Mouse (Mus musculus): Measurements from ENCODE around the gene D6Ertd527e. TPM values are rescaled to one million over a fixed set of nuclear protein-coding genes. Genes with fewer than 3 reads are reported as not detected.
"Not testable (repeated sequence)": the region's sequence is repeated elsewhere in the genome, so short reads cannot be mapped to it uniquely, and the experiment has no call there.

D6Ertd527e gene
- polyA plus RNA-seq (2012; rRNA removed) = 0.54 and 0.77 TPM in 2 replicates

DNA sequence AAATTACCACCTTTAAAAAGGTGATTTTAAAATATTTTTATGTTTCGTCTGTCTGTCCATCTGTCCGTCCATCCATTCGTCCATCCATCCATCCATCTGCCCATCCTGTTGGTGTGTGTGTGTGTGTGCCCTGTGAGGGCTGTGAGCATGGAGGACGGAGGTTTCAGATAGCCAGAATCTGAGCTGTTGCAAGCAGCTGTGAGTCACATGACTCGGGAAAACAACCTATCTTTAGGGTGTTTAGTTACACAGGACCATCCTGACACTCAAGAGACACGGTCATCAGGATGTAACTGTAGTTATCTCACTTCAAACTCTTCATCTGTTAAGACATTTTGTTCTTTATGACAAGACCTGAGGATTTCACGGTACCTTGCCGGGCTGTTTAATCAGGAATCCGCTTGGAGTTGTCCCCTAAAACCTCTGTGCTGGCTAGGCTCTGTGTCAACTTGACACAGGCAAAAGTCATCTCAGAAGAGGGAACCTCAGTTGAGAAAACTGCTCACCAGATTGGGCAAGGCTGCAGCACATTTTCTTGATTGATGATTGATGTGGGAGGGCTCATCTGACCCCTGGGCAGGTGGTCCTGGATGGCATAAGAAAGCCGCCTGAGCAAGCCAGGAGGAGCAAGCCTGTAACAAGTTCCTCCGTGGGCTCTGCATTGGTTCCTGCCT, at the start of gene D6Ertd527e:
TSS of gene D6Ertd527e (plus strand) at position 624 of the 674 bp plus-strand sequence.
- DNase-seq (ENCODE audit: low read depth) = no peak

DNA sequence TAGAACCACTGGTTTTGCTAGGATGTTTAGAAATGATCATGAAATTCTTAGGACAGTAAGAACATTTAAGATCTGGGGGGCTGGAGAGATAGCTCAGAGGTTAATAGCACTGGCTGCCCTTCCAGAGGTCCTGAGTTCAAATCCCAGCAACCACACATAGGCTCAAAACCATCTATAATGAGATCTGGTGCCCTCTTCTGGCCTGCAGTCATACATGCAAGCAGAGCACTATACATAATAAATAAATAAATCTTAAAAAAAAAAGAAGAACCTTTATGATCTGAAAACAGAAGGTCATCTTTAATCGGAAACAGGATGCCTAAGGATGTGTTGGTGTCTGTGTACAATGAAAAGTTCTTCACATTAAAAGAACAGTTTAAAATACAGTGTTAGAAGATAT, 44.8 kb upstream of the D6Ertd527e start:
- DNase-seq (ENCODE audit: low read depth) = no peak

DNA sequence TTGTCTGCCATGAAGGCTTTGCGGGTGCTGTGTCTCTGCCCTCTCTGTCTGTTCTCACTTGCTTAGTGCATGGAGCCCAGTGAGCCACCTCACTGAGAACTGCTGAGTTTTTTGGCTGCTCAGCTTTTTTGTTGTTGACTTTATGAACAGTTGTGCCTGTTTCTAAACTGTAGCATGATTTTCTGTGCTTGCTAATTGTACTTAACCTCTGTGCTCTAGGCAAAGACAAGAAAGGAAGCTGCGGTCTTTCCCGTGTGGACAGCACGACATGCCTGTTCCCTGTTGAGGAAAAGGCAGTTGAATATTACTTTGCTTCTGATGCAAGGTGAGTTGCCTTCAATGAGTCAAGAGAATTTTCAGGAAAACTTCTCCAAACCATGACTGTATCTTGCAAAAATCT, 41.0 kb upstream of the D6Ertd527e start:
- DNase-seq (ENCODE audit: low read depth) = no peak

DNA sequence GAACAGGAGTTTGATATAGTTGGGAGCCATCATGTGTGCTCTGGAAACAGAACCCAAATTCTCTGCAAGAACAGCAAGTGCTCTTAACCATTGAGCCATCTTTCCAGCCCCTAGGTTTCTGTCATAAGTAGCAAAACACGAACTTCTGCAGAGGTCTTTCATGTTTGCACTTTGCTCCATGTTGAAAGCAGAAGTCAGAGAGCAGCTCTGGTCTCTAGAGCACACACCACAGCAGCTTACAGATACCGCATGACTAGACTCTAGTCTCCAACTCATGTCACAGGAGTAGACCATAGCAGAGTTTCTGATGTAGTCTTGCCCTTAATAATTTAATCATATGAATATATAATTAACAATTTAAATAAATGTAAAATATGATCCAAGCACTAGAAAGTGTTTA, 36.3 kb upstream of the D6Ertd527e start:
- no peak for DNase-seq (ENCODE audit: low read depth)

DNA sequence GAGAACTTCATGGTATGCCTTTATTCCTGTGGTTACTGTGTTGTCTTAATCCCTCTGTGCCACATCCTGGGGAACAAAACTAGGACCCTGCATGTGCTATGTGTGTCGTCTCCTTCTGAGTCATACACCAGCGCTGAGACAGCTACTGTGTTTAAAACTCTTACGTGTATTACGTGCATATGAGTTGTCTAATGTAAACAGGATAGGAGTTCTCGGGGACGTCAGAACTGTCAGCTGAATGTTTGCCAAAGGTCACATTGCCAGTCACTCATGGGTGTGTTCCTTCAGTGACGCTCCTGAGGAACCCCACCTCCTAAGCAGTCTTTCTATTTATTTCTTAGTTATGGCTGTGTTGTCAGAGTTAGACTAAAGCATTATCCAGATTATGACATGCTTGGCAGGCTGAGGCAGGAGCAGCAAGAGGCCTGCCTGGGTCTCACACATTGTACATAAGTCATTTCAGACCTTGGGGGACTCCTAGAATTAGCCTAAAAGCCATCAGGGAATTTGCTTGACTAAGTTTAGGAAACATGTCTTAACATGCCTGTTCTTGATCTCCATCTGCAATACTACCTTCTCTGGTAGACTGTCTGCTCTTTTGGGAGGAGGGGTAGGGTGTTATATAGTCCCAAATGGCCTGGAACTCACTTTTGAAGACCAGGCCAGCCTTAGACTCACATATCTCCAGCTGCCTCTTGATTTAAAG, 35.2 kb upstream of the D6Ertd527e start:
- no peak for DNase-seq (ENCODE audit: low read depth)

DNA sequence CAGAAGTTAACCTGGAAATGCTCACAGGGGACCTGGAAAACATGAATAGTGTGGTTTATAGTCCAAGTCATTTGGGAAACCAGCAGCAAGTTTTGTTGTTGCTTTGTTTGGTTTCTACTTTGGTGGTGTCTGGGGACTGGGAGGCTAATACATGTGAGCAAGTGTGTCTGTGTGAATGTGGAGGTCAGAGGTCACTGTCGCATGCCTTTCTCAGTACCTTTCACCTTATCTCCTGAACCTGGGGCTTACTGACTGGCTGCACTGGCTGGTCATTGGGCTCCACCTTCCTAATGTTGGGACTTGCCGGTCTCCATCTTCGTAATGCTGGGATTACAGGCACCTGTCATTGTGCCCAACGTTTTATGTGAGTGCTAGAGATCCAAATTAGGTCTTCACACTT, 33.9 kb upstream of the D6Ertd527e start:
- DNase-seq (ENCODE audit: low read depth) = no peak

DNA sequence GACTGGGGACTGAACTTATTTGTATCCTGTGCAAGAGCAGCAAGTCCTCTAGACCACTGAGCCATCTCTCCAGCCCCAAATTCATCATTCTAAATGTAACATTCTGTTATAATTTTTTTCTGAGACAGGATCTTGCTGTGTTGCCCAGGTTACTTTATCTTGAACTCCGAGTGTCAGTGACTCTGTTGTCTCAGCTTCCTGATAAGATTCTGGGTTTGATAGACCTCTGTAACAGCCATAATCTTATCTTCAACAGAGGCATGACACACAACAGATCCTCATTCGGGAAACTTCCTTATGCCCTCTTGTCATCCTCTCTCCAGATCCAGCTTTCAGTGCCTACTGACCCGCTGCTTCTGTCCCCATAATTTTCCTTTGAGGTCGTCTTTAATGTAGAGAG, 31.8 kb upstream of the D6Ertd527e start:
- DNase-seq (ENCODE audit: low read depth) = no peak

DNA sequence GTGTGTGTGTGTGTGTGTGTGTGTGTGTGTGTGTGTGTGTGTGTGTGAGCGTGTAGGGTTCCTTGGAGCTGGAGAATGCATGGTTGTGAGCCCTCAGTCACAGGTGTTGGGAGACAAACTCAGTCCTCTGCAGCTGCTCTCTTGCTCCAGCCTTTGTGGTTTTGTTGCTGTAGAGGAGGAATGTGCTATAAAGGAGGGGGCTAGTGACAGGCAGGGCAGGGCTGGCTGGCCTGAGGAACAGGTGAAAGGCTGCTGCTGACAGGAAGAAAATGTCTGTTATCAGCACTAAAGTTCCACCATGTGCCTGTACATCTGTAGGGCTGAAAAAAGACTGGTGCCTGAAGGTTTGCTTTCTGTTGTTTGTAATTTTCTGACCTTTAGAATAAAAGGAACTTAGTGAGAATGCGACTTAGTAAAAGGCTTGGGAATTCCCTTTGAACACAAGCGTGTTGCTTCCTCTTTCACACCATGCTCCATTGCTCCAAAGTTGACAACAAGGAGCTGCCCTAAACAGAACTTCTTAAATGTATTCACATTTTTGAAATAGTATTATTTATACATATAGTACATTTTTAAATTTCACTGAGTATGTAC, 29.4 kb upstream of the D6Ertd527e start:
- no peak for DNase-seq (ENCODE audit: low read depth)

DNA sequence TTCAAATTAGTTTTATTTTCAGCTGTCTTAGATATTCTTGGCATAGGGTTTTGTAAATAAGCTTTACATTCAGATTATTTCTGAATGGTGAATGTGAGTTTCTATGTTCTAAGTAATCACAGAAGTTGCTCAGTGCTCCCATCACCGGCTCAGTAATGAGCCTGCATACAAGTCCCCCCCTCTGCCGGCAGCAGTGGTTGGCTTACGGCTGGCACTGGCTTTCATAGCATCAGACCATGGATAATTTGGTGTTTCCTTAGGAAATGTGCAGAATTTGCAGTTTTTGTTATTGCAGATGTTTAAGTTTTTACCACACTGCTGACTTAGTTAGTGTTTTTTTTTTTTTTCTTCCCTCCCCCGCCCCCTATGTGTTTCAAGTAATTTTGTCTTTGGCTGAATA, 25.1 kb upstream of the D6Ertd527e start:
- DNase-seq (ENCODE audit: low read depth) = no peak

DNA sequence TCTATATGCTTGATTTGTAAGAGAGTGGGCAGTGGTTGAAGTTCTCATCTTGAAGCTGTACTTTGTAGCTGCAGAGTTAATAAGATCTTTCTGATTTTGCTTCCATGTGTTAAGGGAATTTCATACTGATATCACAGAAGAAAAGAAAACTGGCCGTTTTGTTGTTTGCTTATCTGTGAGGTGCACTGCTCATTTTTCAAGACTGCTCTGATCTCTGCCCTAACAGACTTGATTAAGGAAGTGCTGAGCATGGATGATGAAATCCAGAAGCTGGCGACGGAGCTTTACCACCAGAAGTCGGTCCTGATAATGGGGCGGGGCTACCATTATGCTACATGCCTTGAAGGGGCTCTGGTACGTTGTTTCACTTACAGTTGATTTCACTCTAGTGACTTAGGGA, 19.5 kb upstream of the D6Ertd527e start:
- no peak for DNase-seq (ENCODE audit: low read depth)

DNA sequence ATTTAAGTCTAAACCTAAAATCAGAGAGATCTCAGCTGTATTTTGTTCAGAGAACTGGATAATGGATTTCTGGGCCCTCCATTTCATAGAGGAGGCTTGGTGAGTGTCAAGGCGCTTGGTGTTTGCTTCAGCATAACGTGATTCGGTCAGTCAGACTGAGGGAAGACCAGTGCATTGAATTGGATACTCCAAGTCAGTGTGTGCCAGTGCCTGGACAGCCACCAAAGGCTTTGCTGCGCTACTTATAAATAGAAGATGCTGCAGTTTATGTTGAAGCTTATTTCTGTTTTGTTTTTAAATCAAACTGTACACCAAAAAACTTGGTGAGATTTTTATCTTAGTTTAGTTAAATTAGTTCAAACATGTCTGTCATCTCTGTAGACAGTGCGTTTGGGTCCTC, 16.2 kb upstream of the D6Ertd527e start:
- no peak for DNase-seq (ENCODE audit: low read depth)

DNA sequence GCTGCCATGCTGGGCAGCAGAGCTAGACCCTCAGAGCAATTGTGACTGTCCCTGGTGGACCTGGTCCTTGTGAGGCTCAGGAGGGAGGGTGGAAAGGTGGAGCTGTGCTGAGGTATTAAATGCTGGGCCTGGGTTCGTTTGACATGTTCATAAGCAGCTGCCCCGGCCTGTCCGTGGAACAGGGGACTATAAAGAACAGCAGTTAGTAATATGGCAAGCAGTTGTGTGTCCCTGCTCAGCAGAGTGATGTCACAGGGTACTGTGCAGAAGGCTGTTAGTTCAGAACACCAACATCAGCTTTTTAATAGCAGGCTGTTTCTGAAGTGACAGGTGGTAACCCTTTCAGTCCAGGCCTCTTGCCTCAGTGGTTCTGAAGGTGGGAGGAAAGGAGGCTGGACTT, 13.7 kb upstream of the D6Ertd527e start:
- no peak for DNase-seq (ENCODE audit: low read depth)

DNA sequence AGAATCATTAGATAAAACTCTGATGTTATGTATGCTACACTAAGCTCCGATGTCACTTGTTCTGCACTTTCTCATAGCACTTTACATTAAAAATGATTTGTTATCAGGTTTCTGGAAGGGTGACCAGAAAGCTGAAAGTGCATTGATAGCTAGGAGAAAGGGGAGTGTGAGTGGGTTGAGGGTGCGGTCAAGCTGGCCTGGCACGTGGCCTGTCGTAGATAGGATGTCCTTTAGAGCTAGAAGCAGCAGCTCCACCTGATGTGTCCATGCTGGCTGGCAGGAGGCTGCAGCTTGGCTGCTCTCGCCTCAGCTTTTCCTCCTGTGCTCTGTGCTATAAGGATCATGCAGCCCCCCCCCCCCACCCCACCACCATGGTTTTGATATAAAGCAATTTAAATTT, 12.1 kb upstream of the D6Ertd527e start:
- DNase-seq (ENCODE audit: low read depth) = no peak

DNA sequence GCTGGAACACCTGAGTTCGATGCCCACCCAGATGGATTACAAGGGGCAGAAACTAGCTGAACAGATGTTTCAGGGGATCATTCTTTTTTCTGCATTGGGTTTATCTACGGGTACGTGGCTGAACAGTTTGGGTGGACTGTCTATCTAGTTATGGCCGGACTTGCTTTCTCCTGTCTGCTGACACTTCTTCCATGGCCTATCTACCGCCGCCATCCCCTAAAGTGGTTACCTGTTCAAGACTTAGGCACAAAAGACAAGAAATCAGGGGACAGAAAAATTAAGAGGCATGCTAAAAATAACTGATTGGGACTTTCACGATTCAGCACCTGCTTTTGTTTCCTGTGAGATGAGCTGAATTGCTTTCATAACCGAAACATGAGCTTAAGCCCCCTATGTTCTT, 10.9 kb upstream of the D6Ertd527e start:
- DNase-seq (ENCODE audit: low read depth) = not testable (repeated sequence)

DNA sequence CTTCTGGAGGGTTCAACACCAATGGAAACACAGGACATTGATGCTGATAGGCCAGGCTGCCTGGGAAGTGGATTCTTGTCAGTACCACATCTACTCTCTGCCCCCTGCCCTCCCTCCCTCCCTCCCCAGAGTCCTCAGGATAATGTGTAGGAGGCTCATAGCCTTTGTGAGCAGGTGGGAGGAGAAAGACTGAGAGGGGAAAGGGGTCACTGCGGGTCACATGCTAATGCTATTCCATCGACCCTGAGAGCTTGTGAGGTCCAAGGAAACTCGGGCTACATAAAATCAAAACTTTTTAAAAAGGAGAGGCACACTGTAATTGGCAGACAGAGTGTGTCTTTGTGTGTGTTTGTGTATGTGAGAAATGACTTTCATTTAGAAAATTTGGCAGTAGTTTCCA, 5.3 kb upstream of the D6Ertd527e start:
- DNase-seq (ENCODE audit: low read depth) = no peak

DNA sequence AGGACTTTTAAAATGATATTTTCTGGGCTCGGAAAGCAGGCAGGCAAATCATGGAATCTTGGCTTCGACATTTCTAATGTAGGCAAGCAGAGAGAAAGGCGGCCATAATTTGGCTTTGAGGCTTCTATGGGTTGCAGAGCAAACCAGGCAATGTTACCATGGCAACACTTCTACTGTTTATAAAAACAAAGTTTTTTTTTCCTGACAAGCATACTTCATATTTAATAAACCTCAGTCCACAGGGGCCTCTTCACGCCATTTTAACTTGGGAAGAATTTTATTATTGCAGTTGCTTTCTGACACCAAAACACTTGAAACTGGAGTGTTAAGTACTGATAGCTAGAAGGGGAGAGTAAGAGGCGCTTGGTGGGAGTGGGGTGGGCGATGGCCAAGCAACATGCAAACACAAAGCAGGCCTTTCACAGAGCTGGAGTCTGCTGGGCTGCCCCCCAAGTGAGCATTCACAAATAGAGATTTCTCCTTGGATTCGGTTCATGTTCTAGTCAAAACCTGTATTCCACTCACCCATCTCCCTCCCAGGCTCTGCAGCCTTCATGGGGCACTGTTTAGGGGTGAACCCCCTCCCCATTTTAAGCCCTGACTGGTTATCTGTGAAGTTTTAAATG, 4.8 kb upstream of the D6Ertd527e start:
- DNase-seq (ENCODE audit: low read depth) = no peak

DNA sequence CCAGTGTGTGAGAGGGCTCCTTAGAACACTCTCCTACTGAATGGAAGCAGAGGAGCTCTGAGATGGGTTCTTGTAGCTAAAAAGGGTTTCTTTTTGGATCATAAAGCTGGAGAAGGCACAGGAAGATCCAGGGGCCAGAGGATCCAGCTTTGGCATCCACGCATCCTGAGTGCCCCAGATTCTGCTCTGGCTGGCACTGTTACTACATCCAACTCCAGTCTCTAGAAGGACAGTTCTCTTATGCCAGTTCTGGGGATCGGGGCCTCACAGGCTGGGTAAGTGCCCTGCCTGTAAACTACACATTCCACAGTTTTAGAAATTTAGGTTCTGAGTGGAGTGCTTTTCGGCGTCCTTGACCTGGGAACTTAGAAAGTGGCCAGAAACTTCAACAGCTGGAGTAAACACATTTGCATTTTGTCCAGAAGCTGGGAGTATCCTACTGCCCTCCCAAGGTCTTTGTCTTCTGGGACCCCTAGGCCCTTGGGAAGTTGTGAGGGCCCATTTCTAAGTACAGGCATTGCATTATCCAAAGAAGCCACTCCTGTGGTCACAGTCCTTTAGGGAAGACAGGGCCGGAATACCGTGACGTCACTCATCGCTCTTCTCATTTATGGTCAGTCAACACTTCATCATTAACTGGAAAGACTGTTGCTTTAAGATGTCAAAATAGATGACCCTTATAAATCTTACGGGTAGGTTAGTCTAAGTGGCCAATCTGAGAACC, 4.1 kb upstream of the D6Ertd527e start:
- no peak for DNase-seq (ENCODE audit: low read depth)

DNA sequence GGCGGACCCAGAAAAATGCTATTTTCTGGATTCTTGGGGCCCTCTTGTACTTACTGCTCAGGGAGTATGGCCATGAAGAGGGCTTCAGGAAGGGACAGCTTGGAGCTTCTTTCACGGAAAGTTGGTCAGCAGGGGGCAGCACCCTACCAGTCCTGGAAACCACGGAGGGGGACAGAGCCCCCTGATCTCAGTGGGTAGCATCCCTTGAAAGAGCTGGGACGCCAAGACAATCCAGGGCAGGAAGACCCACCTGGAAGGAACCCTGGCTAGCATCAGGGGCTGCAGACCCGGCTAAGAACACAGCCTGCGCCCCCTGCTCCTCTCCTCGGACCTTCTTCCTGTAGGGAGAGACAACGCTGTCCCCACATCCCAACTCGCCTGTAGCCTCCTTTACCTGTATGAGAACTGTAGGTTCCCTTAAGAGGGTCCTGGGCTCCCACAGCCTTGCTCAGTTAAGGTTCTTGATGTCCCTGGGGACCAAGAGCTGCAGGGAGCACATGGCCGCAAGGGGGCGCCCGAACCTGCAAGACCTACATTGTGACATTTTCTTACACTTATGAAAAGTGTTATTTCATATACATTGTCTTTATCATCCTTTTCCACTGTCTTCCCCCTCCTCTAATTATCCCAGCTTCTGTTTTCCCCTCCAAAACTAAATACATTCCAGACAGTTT, 3.1 kb upstream of the D6Ertd527e start:
- DNase-seq (ENCODE audit: low read depth) = no peak

DNA sequence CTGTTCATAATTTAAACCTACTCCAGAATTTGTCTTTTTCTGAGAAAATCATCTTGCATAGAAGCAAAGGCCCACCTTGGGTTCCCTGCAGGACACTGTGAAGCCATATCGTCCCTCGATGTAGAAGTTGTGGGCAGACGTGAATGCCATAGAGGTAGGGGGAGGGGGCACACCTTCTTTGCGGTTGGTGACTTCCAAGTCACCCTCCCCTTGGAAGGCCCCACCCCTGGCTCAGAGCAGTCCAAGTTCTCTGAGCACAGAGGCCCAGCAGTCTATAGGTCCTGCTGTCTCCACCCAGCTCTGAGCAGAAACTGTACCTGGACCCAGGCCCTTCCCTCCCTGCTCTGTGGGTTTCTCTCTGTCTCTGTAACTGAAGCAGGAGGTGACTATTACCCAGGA, 2.6 kb upstream of the D6Ertd527e start:
- DNase-seq (ENCODE audit: low read depth) = no peak

DNA sequence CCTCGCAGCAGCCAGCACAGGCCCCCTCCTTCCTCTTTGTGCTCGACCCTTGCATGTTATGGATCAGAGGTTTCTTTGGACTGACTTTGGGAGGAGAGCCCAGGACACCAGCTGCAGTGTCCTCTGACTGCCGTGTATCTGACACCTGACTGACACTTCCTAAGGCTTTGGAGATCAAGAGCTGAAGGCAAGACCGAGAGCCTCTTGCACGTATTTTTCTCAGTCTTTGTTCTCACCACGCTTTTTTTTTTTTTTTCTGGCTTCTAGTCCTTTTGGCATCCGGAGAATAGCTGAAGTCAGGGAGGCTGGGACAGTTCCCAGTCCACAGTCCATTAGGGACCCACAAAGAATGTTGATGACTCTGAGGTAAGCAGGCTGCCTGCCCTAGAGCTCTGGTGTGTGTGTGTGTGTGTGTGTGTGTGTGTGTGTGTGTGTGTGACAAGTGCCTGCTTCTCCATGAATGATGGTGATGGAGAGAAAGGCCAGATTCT, 2.1 kb upstream of the D6Ertd527e start:
- no peak for DNase-seq (ENCODE audit: low read depth)

DNA sequence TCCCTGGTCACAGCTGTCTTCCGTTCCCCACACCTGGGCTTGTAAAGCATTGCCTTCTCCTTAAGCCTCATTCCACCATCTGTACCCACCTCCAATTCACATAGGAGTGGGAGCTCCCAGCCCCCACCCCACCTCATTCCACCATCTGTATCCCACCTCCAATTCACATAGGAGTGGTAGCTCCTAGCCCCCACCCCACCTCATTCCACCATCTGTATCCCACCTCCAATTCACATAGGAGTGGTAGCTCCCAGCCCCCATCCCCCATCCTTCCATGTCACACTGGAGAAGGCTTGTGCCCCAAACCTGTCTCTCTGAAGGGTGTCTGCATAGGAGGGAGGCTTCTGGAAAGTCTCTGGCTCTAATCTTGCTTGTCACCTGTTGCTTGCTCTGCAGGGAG, 1.2 kb upstream of the D6Ertd527e start:
- DNase-seq (ENCODE audit: low read depth) = no peak
